Mouse (Mus musculus): ENCODE results near the gene Mettl17.
"Not testable (repeated sequence)": the region's sequence is repeated elsewhere in the genome, so short reads cannot be mapped to it uniquely, and the experiment has no call there.

The Mettl17 gene

DNA sequence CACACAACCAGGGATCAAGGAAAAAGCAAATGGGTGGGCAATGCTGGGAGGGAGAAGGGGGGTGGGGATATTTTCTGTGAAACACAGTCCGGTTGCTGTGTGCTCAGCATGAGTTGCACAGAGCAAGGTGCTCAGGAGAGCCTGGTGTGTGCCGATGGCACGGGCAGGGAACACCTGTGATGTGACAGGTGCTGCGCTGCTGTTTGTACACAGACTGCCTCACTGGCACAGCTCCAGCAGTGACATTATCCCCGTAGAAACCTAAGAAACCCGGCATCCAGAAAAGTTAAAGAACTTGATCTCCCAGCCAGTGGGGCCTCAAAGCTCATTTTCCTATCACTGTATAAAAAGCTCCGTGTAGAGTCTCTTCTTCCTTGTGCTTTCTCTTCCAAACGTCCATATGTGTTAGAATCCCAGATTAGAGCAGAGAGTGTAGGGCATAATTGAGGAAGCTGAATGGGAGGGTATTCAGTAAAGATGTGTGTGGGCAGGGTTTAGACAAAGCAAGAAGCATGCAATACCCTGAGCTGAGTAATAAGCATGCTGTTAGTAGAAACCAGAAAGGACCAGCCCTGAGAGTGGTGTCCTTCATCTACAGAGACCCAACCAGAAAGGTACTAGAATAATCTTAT, 12.0 kb downstream of the Mettl17 start:
- no peak for DNase-seq (ENCODE audit: low read depth, low spot score)

DNA sequence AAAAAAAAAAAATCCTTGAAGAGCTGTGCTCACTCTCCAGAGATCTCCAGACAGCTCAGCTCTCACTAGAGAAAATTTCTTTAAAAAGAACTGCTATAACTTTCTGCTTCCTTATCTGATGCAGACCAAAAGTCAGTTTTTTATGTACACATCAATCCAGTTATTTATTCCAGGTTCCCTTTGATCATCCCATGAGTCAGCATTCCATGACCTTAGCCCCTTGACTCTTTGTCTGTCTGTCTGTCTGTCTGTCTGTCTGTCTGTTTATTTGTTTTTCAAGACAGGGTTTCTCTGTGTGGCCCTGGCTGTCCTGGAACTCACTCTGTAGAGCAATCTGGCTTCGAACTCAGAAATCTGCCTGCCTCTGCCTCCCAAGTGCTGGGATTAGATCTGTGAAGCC, 14.7 kb downstream of the Mettl17 start:
- no peak for DNase-seq (ENCODE audit: low read depth, low spot score)

DNA sequence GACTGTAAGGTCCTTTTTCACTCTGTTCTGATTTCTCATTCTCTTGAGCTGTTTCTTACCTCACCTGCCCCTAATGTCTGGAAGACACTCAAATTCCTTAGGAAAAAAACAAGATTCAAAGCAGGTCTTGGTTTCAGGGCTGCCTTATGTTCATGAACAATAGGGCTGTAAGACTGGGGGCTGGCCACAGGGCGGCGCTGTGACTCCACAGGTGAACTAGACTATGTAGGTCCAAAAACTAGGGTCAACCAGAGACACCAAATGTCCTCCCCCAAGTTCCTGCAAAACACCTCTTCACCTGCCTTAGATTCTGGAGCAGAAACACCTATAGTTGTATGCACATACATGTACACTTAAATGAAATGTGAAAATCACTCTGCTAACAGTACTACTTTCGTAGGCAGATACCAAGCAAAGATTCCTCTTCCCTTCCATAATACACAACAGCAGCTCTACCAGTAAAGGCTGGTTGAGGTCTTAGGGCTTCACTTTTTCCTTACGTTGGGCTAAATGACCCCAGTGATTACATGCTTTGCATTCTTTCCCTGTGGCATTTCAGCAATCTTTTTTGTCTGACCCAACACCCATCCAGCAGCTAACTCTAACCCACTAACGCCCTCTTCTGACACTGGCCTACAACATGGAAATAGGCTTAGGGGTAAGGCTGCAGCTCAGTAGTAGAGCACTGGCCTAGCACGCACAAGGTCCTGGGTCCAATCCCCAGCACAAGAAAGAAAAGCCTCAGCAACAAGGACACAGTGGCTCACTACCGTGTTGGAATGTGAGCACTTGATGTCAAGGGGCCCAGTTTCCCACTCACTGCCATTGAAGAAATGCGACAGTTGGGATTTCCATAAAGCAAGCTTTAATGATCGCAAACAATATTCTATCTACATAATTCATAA, 18.4 kb downstream of the Mettl17 start:
- peak; percentile 71 for DNase-seq (ENCODE audit: low read depth, low spot score)

DNA sequence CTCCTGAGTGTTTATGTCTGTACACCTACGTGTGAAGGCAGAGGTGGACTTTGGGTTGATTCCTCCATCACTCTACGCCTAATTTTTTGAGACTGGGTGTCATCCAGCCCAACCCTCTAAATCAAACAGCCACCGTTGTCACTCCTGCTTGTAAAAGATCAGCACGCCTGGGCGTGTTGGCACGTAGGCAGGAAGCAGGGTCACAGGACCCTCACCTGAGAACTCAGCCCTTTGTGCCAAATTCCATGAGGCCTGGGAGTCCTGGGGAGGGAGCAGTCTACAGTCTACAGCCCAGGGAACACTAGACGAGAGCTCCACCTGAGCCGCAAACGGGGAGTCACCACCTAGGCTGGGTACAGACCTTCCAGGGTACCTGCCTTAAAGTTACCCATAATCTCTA, 19.1 kb downstream of the Mettl17 start:
- DNase-seq (ENCODE audit: low read depth, low spot score): no peak

- peak; percentile 36 for DNase-seq (ENCODE audit: low read depth, low spot score)
These were observed 20.1 kb downstream of the Mettl17 start for GRCm38 (mm10) chr14:51904706-51905105.

DNA sequence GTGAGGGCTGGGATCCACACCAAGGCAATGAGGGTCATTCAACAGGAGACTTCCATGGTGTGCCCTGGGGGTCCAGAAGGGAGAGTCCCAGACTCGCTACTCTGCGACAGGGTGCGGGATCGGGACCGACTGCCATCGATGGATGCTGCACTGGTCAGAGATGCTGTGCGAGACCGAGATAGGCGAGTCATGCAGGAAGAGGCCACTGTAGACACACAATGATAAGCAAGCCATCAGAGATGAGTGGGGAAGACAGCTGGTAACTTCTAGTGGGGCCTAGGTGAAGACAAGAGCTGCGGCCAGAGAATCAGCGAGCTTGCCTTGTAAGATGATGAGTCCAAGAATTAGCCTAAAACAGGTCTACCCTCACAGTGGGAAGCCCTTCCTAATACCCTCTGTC, 21.5 kb downstream of the Mettl17 start:
- no peak for DNase-seq (ENCODE audit: low read depth, low spot score)

- no peak for DNase-seq (ENCODE audit: low read depth, low spot score)
These were observed 26.7 kb downstream of the Mettl17 start for GRCm38 (mm10) chr14:51911301-51911700.

- peak; percentile 17 for DNase-seq (ENCODE audit: low read depth, low spot score)
These were observed 27.9 kb downstream of the Mettl17 start for GRCm38 (mm10) chr14:51912391-51913061.

DNA sequence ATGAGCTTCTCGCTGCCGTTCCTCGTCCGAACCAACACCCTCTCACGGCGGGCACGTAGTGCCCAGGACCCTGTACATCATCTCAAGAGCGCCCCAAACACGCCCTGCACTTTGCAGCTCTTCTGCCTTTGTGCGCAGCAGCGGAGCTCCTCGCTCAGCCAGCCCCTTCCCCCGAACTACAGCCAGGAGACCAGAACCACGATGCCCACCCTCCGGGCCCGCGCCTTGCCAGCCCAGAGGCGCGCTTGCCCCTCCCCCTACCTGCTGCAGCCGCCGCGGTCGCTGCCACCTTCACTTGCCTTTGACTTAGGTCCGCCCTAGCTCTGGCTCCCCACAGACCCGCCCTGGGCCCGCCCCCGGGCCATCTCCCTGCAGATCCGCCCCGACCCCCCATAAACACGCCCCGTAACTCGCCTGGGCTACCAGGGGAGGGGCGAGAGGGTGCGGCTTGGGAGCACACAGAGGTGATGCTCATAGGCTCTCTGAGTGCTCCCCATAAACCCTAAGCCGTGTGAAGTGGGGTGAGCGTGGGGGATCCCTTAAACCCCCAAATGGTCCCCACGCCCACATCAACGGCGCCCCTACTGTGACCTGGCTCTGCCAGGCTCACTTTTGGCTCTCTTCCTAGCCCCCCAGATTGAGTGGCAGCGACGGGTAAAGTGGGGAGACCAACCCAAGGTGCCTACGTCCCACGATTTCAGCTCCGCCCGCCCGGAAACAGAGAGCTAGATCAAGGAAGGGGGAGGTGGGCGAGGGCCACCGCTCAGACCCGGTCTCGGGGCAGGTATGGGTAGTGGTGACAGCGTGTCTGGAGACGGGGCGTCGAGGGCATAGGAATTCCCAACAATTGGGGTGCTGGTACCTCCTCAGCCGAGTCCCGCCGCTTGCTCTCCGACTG, 28.7 kb downstream of the Mettl17 start:
- DNase-seq (ENCODE audit: low read depth, low spot score): peak; percentile 97

- DNase-seq (ENCODE audit: low read depth, low spot score): no peak
These were observed 29.5 kb downstream of the Mettl17 start, which contains the start of gene Ndrg2 for GRCm38 (mm10) chr14:51913960-51914762. TSS of gene Ndrg2 (minus strand) at chr14:51914158.

GRCm38 (mm10) chr14:51915030-51915429, 30.4 kb downstream of the Mettl17 start:
- DNase-seq (ENCODE audit: low read depth, low spot score): no peak

- DNase-seq (ENCODE audit: low read depth, low spot score): no peak
These were observed 31.9 kb downstream of the Mettl17 start for GRCm38 (mm10) chr14:51916539-51916938.

DNA sequence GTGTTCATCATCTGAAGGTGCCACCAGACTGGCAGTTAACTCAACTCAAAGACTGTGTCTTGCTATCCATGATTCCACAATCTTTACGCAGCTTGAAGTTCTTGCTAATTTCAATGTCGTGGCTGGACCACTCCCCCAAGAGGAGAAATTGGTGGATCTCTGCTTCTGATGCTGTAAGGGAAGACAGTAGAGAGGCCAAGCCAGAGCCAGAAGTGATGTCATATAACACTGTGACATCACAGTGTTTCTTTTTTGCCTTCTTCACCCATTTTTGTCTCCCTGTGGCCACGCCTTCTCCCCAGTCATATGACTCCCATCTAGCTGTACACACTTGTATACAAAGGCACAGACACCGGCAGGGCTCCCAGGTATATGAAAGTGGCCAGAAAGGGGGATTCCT, 33.5 kb downstream of the Mettl17 start, which contains the start of gene Tppp2:
Gene Tppp2 (plus strand): TSS at position 301 of the 400 bp plus-strand sequence.
- DNase-seq (ENCODE audit: low read depth, low spot score): no peak

- DNase-seq (ENCODE audit: low read depth, low spot score): no peak
These were observed 34.3 kb downstream of the Mettl17 start for GRCm38 (mm10) chr14:51918966-51919365.

DNA sequence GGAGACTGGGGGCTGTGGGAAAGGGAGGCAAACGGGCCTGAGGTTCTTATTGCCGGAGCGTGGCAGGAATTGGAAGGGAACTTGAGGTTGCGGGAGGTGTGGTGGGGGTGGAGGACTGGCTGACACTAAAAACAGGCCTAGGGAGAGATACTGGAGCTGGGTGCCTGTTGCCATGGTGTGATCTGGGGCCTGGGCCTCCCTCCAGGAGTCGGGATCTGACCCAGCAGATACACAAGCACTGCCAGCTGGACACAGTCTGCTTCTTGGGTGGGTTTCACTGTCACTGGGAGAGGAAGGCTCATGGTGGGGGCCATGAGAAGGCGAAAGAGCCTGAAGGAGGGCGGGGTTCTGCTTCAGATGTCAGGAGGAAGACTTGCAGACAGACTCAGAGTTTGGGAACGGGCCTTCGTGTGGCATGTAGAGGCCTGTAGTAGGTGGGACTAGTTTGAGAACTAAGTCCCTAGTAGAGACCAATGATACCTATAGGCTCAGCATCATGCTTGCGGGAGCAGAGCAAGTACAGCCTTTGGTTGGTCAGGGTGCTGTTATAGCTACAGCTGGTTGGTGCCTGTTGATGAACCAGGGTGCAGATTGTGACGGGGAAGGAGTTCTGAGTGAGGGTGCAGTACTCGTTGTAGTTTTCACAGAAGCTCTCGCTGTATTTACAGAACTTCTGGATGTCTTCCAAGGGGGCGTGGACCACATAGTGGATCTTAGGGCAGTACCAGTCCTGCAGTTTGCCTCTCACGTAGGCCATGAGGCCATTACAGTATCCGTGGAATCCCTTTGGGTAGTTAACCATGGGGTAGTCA, 37.3 kb downstream of the Mettl17 start:
- no peak for DNase-seq (ENCODE audit: low read depth, low spot score)

DNA sequence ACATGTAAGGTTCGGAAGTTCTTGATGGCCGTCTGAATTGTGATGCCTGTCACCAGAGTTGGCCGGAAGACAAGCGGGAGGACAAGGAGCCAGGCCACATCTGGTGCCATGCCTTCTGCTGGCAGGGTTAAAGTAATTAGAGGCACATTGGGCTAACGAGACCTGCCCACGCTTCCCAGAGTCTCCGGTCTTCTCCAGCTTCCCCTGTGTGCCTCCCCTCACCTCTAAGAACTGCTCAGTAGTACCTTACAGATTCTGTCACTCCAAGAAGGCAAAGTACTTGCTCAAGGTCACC, 37.9 kb downstream of the Mettl17 start, which contains the start of gene Rnase13:
Gene Rnase13 (minus strand): TSS at position 203 of the 295 bp plus-strand sequence.
- no peak for DNase-seq (ENCODE audit: low read depth, low spot score)

- no peak for DNase-seq (ENCODE audit: low read depth, low spot score)
These were observed 38.3 kb downstream of the Mettl17 start for GRCm38 (mm10) chr14:51922910-51923309.

GRCm38 (mm10) chr14:51923492-51923891, 38.9 kb downstream of the Mettl17 start:
- DNase-seq (ENCODE audit: low read depth, low spot score): no peak

- DNase-seq (ENCODE audit: low read depth, low spot score): not testable (repeated sequence)
These were observed 42.3 kb downstream of the Mettl17 start for GRCm38 (mm10) chr14:51926930-51927329.
